In genomic region chr11:112209414-112209813, GRCm38 (mm10) we compare ENCODE assay signal across 9 mouse cellular contexts.
DNase-seq lines count a peak whose midpoint lies in the region; ATAC-seq and TF ChIP-seq lines count a peak whose summit lies in the region.
"Had no signal": no experiment of that assay in that cellular context is flagged by ENCODE, and none has a peak within 500 bp of the region (broad histone marks: within the 10 kb centered on the region; RNA-seq: fewer than 3 reads in every experiment).

No protein-coding gene starts in this region.

- H3K4me1 ChIP-seq in heart, embryonic 12.5 days (replicated peaks), result 0 out of 2 replicates have a peak, but pooled peaks cover 3% of the 10 kb centered on the region
- H3K4me1 ChIP-seq in cerebellum, adult 2 months (ENCODE audit: control insufficient read depth, insufficient read depth, low read length), result peaks cover 3% of the 10 kb centered on the region; the same call in 1 of the 2 replicates
- no peaks in the 10 kb centered on the region for H3K4me1 ChIP-seq in heart, postnatal 0 days (ENCODE audit: control insufficient read depth, insufficient read depth)

- no peak for ATAC-seq in heart, embryonic 12.5 days (ENCODE audit: insufficient number of reproducible peaks, low FRiP score)
- no peak for ATAC-seq in heart, postnatal 0 days (ENCODE audit: insufficient read depth, low read depth)
- ATAC-seq in megakaryocyte-erythroid progenitor cell, adult 5-6 weeks (replicated peaks; ENCODE audit: low FRiP score, low TSS enrichment, poor library complexity, severe bottlenecking), result no peak

- H3K9me3 ChIP-seq in heart, embryonic 12.5 days (replicated peaks), result no peaks in the 10 kb centered on the region
- no peaks in the 10 kb centered on the region for H3K9me3 ChIP-seq in heart, postnatal 0 days (replicated peaks; ENCODE audit: control insufficient read depth, low read length)
- H3K9me3 ChIP-seq: limb, embryonic 12.5 days had no signal

- peak; percentile 1; the same call in 1 of the 2 replicates for TF ChIP-seq CTCF in cerebellum, adult 2 months (IDR thresholded peaks at IDR 0.05; ENCODE audit: borderline replicate concordance, insufficient read depth, low read depth, low read length)
- peak; percentile 67 for TF ChIP-seq CTCF in heart, postnatal 0 days (IDR thresholded peaks at IDR 0.05; ENCODE audit: low read depth)
- TF ChIP-seq CTCF in left cerebral cortex, adult 2 months (IDR thresholded peaks at IDR 0.05), result peak; percentile 77

- DNase-seq in heart, adult 8-10 months (ENCODE audit: low spot score), result peak; percentile 16
- DNase-seq in ES-CJ7 (ENCODE audit: low read depth, low spot score), result peak; percentile 65
- peak in 1 of 2 experiments; percentile 10 for DNase-seq in cerebellum, adult 2 months
- peak; percentile 41 for DNase-seq in heart, postnatal 0 days (ENCODE audit: low spot score)
- peak; percentile 53 to 60 for DNase-seq in left cerebral cortex, adult 2 months (ENCODE audit: extremely low spot score in 1 of 2, low spot score in 2 of 2)
- DNase-seq in retina, embryonic 14.5 days (ENCODE audit: low spot score), result peak; percentile 79

- H3K9ac ChIP-seq in heart, embryonic 12.5 days, result no peak overlapping the region
- H3K9ac ChIP-seq in heart, postnatal 0 days (replicated peaks; ENCODE audit: low read depth, low read length), result no peak overlapping the region
- H3K9ac ChIP-seq: limb, embryonic 12.5 days had no signal

- TF ChIP-seq POLR2A in cerebellum, adult 2 months (IDR thresholded peaks at IDR 0.05; ENCODE audit: borderline replicate concordance, insufficient read depth, low read length), result no peak

- no peaks in the 10 kb centered on the region for H3K27me3 ChIP-seq in heart, embryonic 12.5 days (replicated peaks)
- H3K27me3 ChIP-seq in cerebellum, adult 2 months (ENCODE audit: control insufficient read depth, insufficient read depth, low read length), result no peaks in the 10 kb centered on the region
- no peaks in the 10 kb centered on the region for H3K27me3 ChIP-seq in heart, postnatal 0 days (ENCODE audit: control insufficient read depth, insufficient read depth, low read length)
- H3K27me3 ChIP-seq: limb, embryonic 12.5 days had no signal

- H3K27ac ChIP-seq in heart, embryonic 12.5 days (ENCODE audit: poor library complexity, severe bottlenecking), result no peak overlapping the region
- no peak overlapping the region for H3K27ac ChIP-seq in cerebellum, adult 2 months (ENCODE audit: insufficient read depth, low read length)
- H3K27ac ChIP-seq in heart, postnatal 0 days (ENCODE audit: low read depth), result no peak overlapping the region
- no peak overlapping the region for H3K27ac ChIP-seq in left cerebral cortex, adult 2 months
- H3K27ac ChIP-seq: limb, embryonic 12.5 days had no signal

- no peak for TF ChIP-seq EP300 in heart, postnatal 0 days (IDR thresholded peaks at IDR 0.05; ENCODE audit: low read depth)

- intact Hi-C loops in left cerebral cortex, adult 2 months (cut with DNase I), result loop anchor here (1.0 to 10.0 kb wide), 4 partner anchors 255 to 955 kb away; no protein-coding TSS in a partner anchor

- H3K4me2 ChIP-seq in heart, embryonic 12.5 days, result no peak overlapping the region
- H3K4me2 ChIP-seq in heart, postnatal 0 days (ENCODE audit: low read depth, low read length), result no peak overlapping the region
- H3K4me2 ChIP-seq: limb, embryonic 12.5 days had no signal

- no peaks in the 10 kb centered on the region for H3K36me3 ChIP-seq in heart, embryonic 12.5 days
- no peaks in the 10 kb centered on the region for H3K36me3 ChIP-seq in heart, postnatal 0 days (replicated peaks; ENCODE audit: control insufficient read depth, insufficient read depth, low read length)
- H3K36me3 ChIP-seq: limb, embryonic 12.5 days had no signal

- 32% methylated on average over 4 of the region's 4 CpGs for WGBS in heart, embryonic 12.5 days
- WGBS in cerebellum, adult 2 months, result 37% methylated on average over 4 of the region's 4 CpGs
- 26% methylated on average over 4 of the region's 4 CpGs for WGBS in heart, postnatal 0 days

- no peak overlapping the region for H3K4me3 ChIP-seq in heart, embryonic 12.5 days
- H3K4me3 ChIP-seq in cerebellum, adult 2 months (replicated peaks; ENCODE audit: insufficient read depth, low read depth, low read length), result no peak overlapping the region
- no peak overlapping the region for H3K4me3 ChIP-seq in heart, postnatal 0 days (ENCODE audit: low read depth, low read length)
- H3K4me3 ChIP-seq in left cerebral cortex, adult 2 months, result no peak overlapping the region
- H3K4me3 ChIP-seq: limb, embryonic 12.5 days had no signal

Comparison
In these comparisons a context has a peak if more than half of its experiments do, and no peak if none do; other contexts are left out.
1. CTCF ChIP-seq: peak in every context shown above with its lines; median percentile 77 in left cerebral cortex, adult 2 months; 67 in heart, postnatal 0 days; 1 in cerebellum, adult 2 months.